Mouse (Mus musculus) hindbrain, embryonic 15.5 days (tissue): ENCODE measurements at regions not wholly inside any gene's neighbourhood (a gene's known extent, or its start where the extent isn't known, plus 50 kb on each side); places are given as distances from the start of the nearest gene placed in this dataset.

Source experiments
- ATAC-seq: fragments of 200-750 bp; cut with Nextera tagmentation; 2 replicates; pipeline ENCODE4 v1.8.0; 2017; ENCODE audit warnings: low read depth, moderate number of reproducible peaks, moderate TSS enrichment; ENCODE audit not compliant: low FRiP score
- H3K27ac ChIP-seq: fragments of 300-500 bp; sonication (generic); replicated peaks from 2 replicates; pipeline ENCODE4 v1.5.1; 2015; ENCODE audit warnings: mild to moderate bottlenecking, inconsistent platforms
- H3K27me3 ChIP-seq: fragments of 300-500 bp; sonication (generic); 2 replicates; pipeline ENCODE4 v1.6.1; 2015; ENCODE audit warnings: control low read depth, inconsistent platforms
- H3K36me3 ChIP-seq: fragments of 300-500 bp; sonication (generic); 2 replicates; pipeline ENCODE4 v1.6.1; 2015; ENCODE audit warnings: control low read depth, inconsistent platforms
- H3K4me1 ChIP-seq: fragments of 300-500 bp; sonication (generic); replicated peaks from 2 replicates; pipeline ENCODE4 v1.6.1; 2015; ENCODE audit warnings: control low read depth, inconsistent platforms
- H3K4me2 ChIP-seq: fragments of 300-500 bp; sonication (generic); 2 replicates; pipeline ENCODE4 v1.6.1; 2015; ENCODE audit warnings: moderate library complexity, mild to moderate bottlenecking, inconsistent platforms
- H3K4me3 ChIP-seq: fragments of 300-500 bp; sonication (generic); 2 replicates; pipeline ENCODE4 v1.5.1; 2015; ENCODE audit warnings: mild to moderate bottlenecking, inconsistent platforms
- H3K9ac ChIP-seq: fragments of 300-500 bp; sonication (generic); 2 replicates; pipeline ENCODE4 v1.6.1; 2015; ENCODE audit warnings: inconsistent platforms
- H3K9me3 ChIP-seq: fragments of 300-500 bp; sonication (generic); 2 replicates; pipeline ENCODE4 v1.6.1; 2016; ENCODE audit warnings: control low read depth, inconsistent platforms
- WGBS: fragments of 180-500 bp; shearing (Covaris S2); methylation state at CpG from one replicate; pipeline ENCODE4 v1.1.7; 2015; 5-methylcytosine and 5-hydroxymethylcytosine counted together

DNA sequence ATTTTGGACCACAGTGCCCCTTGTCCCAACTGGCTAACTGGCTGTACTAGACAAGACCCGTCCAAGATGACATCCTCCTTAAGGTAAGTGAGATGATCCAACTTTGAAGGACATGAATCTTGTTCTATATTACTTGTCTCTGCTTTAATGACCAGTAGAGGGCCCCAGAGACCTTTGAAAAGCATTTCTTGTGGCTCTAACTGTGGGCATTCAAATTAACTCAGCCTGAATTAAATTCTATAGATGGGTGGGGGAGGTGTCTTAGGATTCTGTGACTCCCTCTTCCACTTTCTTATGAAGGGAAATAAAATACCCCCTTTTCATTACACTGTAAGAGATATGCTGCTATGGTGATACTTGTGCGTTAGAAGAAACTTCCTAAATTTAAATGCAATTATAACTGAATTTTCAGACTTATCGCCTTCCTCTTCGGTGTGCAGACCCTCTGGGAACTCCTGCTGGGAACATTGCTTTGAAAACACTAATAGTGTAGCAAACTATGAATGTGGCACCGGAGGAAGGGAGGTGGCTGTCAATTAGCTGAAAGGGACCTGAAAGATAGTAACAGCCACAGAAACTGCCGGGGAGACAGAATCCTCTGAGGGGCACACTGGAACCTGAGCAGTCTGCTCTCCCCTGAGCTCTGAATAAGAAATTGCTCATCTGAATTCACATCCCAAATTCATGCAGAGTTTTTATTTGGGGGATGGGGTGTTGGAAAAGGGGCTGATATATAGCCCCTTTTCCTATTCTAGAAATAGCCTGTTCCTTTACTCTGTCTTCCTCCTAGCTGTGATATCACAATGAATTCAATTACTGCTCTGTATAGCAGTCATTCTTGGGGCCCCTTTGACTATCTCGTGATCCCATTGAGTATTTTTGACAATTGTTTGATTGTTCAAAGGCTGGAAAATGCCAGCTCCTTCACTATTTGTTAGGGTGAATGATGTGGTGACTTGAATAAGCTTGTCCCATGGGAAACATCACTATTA lies 179.9 kb upstream of the A1bg start:
- ATAC-seq: peak; percentile 82
- Histone ChIP-seq H3K36me3 (no peaks in the 10 kb centered on the region), H3K4me2 (peak overlapping the region; percentile 43), H3K4me3 (no peak overlapping the region), H3K4me1 (peaks cover 9% of the 10 kb centered on the region), H3K27me3 (0 out of 2 replicates have a peak, but pooled peaks cover 2% of the 10 kb centered on the region), H3K9ac (no peak overlapping the region), H3K9me3 (no peaks in the 10 kb centered on the region), H3K27ac (no peak overlapping the region)
- 10% methylated on average over 7 of the region's 7 CpGs for WGBS

DNA sequence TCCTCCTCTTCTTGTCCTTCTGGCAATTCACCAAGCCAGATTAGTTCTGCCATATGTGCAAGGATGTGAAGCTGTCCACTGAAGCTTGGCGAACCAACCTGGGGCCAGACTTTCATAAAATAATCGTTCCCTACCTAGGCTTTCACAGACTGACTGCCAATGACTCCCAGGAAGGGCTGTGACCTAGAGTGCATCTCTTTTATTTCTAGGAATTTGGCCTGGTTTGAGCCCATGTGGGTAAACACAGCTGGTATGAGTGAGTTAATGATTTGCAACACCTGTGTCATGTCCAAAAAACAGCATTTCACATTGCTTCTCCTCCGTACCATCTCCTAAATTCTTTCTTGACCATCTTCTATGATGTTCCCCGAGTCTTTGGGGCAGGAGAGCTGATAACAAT lies 178.0 kb upstream of the A1bg start:
- Histone ChIP-seq H3K4me2 (no peak overlapping the region), H3K27ac (no peak overlapping the region), H3K4me1 (peaks cover 12% of the 10 kb centered on the region), H3K9me3 (no peaks in the 10 kb centered on the region), H3K4me3 (no peak overlapping the region), H3K9ac (no peak overlapping the region), H3K27me3 (0 out of 2 replicates have a peak, but pooled peaks cover 2% of the 10 kb centered on the region), H3K36me3 (no peaks in the 10 kb centered on the region)
- no peak for ATAC-seq
- WGBS: 80% methylated on average over 4 of the region's 4 CpGs

GRCm38 (mm10) chr15:61098968-61099367 lies 176.2 kb upstream of the A1bg start:
- 42% methylated on average over 1 of the region's 1 CpGs for WGBS
- Histone ChIP-seq H3K9ac (no peak overlapping the region), H3K27ac (no peak overlapping the region), H3K27me3 (0 out of 2 replicates have a peak, but pooled peaks cover 2% of the 10 kb centered on the region), H3K9me3 (no peaks in the 10 kb centered on the region), H3K4me1 (peaks cover 12% of the 10 kb centered on the region), H3K4me2 (no peak overlapping the region), H3K4me3 (no peak overlapping the region), H3K36me3 (no peaks in the 10 kb centered on the region)
- ATAC-seq: no peak

GRCm38 (mm10) chr15:61098519-61098918 lies 175.7 kb upstream of the A1bg start:
- H3K4me3 ChIP-seq: no peak overlapping the region
- no peak for ATAC-seq

GRCm38 (mm10) chr15:61096021-61096781 lies 173.4 kb upstream of the A1bg start:
- ATAC-seq: peak; percentile 54; the same call in 1 of the 2 replicates
- Histone ChIP-seq H3K4me1 (0 out of 2 replicates have a peak, but pooled peaks cover 3% of the 10 kb centered on the region), H3K36me3 (no peaks in the 10 kb centered on the region), H3K27ac (no peak overlapping the region), H3K4me3 (no peak overlapping the region), H3K9ac (no peak overlapping the region), H3K9me3 (no peaks in the 10 kb centered on the region), H3K27me3 (0 out of 2 replicates have a peak, but pooled peaks cover 2% of the 10 kb centered on the region), H3K4me2 (no peak overlapping the region)
- WGBS: 60% methylated on average over 3 of the region's 3 CpGs

More at GRCm38 (mm10) chr15:61098519-61098918, 175.7 kb upstream of the A1bg start:
- H3K4me2 ChIP-seq: no peak overlapping the region
- H3K36me3 ChIP-seq: no peaks in the 10 kb centered on the region
- peaks cover 12% of the 10 kb centered on the region for H3K4me1 ChIP-seq
- 0 out of 2 replicates have a peak, but pooled peaks cover 2% of the 10 kb centered on the region for H3K27me3 ChIP-seq
- no peak overlapping the region for H3K27ac ChIP-seq
- no peaks in the 10 kb centered on the region for H3K9me3 ChIP-seq
- H3K9ac ChIP-seq: no peak overlapping the region

DNA sequence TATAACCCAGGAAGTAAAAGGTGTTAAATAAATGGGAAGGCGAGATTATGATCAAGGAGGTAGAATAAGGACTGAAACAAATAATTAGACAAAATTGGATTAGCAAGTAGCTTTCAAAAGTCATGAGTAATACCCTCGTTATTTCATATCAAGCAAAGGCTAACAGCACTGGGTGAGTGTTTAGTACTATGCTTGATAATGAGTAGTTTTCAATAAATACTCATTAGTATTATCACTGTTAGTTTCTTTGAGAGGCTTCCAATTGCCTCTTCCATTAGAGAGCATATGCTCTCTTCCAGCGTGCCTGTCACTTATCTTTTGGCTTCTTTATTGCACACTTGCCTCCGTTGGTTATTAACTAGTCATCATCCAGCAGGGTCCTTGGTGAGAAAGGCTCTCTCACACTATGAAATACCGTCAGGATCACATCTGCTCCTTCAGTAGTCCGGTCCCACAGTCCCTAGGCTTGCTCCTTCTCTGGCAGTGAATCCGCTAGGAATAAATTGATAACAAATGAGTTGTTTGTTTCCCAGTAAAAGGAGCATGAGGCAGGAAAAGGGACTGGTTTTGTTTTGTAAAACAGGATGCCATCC lies 132.3 kb upstream of the A1bg start:
- Histone ChIP-seq H3K4me3 (no peak overlapping the region), H3K27ac (no peak overlapping the region), H3K9me3 (no peaks in the 10 kb centered on the region), H3K36me3 (no peaks in the 10 kb centered on the region), H3K27me3 (no peaks in the 10 kb centered on the region), H3K9ac (no peak overlapping the region), H3K4me1 (peaks cover 5% of the 10 kb centered on the region; the same call in 1 of the 2 replicates), H3K4me2 (0 out of 2 replicates have a peak overlapping the region, but pooled peaks have one; percentile 5)
- 42% methylated on average over 7 of the region's 7 CpGs for WGBS
- ATAC-seq: peak; percentile 56; the same call in 1 of the 2 replicates

GRCm38 (mm10) chr15:61051363-61051762 lies 128.6 kb upstream of the A1bg start:
- Histone ChIP-seq H3K4me3 (no peak overlapping the region), H3K36me3 (no peaks in the 10 kb centered on the region), H3K27ac (no peak overlapping the region), H3K4me1 (peaks cover 5% of the 10 kb centered on the region; the same call in 1 of the 2 replicates), H3K4me2 (no peak overlapping the region), H3K9me3 (no peaks in the 10 kb centered on the region), H3K27me3 (no peaks in the 10 kb centered on the region), H3K9ac (no peak overlapping the region)
- ATAC-seq: no peak
- WGBS: 37% methylated on average over 4 of the region's 4 CpGs

- H3K4me3 ChIP-seq: no peak overlapping the region
- H3K4me2 ChIP-seq: no peak overlapping the region
- H3K27ac ChIP-seq: no peak overlapping the region
- no peaks in the 10 kb centered on the region for H3K9me3 ChIP-seq
- no peak for ATAC-seq
- H3K27me3 ChIP-seq: no peaks in the 10 kb centered on the region
- 0 out of 2 replicates have a peak, but pooled peaks cover 4% of the 10 kb centered on the region for H3K4me1 ChIP-seq
- WGBS: 42% methylated on average over 3 of the region's 3 CpGs
- H3K36me3 ChIP-seq: no peaks in the 10 kb centered on the region
- H3K9ac ChIP-seq: no peak overlapping the region
Observed at GRCm38 (mm10) chr15:61009509-61009908, 86.7 kb upstream of the A1bg start.

- H3K4me3 ChIP-seq: no peak overlapping the region
- no peaks in the 10 kb centered on the region for H3K9me3 ChIP-seq
Observed at GRCm38 (mm10) chr15:61007461-61008059, 84.7 kb upstream of the A1bg start.

GRCm38 (mm10) chr15:61006608-61007007 lies 83.8 kb upstream of the A1bg start:
- Histone ChIP-seq H3K9me3 (no peaks in the 10 kb centered on the region), H3K9ac (no peak overlapping the region), H3K27ac (no peak overlapping the region), H3K36me3 (no peaks in the 10 kb centered on the region), H3K27me3 (no peaks in the 10 kb centered on the region), H3K4me1 (0 out of 2 replicates have a peak, but pooled peaks cover 4% of the 10 kb centered on the region), H3K4me2 (no peak overlapping the region), H3K4me3 (no peak overlapping the region)
- 79% methylated on average over 4 of the region's 4 CpGs for WGBS
- ATAC-seq: no peak

More at GRCm38 (mm10) chr15:61007461-61008059, 84.7 kb upstream of the A1bg start:
- 0 out of 2 replicates have a peak, but pooled peaks cover 4% of the 10 kb centered on the region for H3K4me1 ChIP-seq
- H3K4me2 ChIP-seq: no peak overlapping the region
- WGBS: 84% methylated on average over 3 of the region's 3 CpGs
- H3K36me3 ChIP-seq: no peaks in the 10 kb centered on the region
- ATAC-seq: no peak
- H3K27ac ChIP-seq: no peak overlapping the region
- H3K9ac ChIP-seq: no peak overlapping the region
- H3K27me3 ChIP-seq: no peaks in the 10 kb centered on the region

DNA sequence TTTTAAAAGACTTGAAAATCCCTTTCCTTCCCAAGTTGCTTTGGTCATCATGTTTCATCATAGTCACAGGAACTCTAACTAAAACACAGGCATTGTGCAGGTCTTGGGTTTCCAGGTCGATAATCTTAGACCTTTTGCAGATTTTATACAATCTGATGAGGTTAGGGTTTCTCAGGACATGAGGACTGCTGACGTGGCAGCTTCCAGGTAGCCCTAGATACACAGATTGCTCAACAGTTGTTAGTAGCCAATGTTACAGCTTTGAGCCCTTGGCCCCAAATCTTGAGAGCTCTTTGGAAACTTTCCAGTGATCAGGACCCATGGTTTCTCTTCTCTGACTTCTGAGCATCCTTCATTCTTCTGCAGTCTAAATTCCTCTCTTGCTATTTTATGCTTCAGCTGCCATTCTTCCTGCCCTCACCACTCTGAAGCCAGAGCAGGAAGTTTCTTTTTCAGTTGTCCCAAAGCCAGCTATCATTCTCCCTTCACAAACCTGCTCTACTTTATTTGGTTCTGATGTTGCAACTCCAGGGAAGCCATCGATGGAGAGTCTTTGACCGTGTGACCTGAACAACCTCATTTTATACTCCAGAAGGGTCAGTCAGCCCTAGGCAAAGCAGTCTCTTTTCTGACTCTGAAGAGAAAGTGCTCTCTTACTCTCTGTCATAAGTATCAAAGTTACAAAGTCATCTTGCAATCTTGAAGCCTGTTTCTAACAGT lies 71.3 kb upstream of the A1bg start:
- H3K9me3 ChIP-seq: no peaks in the 10 kb centered on the region
- H3K4me2 ChIP-seq: no peak overlapping the region
- no peaks in the 10 kb centered on the region for H3K27me3 ChIP-seq
- 93% methylated on average over 4 of the region's 4 CpGs for WGBS
- H3K9ac ChIP-seq: no peak overlapping the region
- no peaks in the 10 kb centered on the region for H3K4me1 ChIP-seq
- ATAC-seq: no peak
- H3K27ac ChIP-seq: no peak overlapping the region
- H3K36me3 ChIP-seq: no peaks in the 10 kb centered on the region
- no peak overlapping the region for H3K4me3 ChIP-seq
